Comparison of ENCODE assay signal across 10 mouse cellular contexts in the genomic region with DNA sequence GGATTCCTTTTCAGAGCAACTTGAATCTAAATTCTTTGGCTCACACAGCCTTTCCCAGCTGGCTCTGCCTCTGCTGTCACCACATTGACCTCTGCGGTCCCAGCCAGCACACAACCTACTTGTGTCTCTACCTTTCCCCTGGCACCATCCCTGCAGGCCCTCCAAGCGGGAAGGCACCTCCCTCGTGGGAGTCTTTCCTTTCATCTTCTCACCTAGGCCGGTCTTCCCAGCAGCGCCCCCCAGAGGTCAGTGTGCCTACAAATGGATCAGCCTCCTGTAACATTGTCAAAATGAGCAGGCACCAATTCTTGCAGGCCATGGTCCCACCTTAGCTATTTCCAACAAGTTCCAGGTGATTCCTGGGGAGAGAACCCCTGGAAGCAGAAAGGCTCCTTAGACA.
DNase-seq lines count a peak whose midpoint lies in the region; ATAC-seq and TF ChIP-seq lines count a peak whose summit lies in the region.
"Had no signal": no experiment of that assay in that cellular context is flagged by ENCODE, and none has a peak within 500 bp of the region (broad histone marks: within the 10 kb centered on the region; RNA-seq: fewer than 3 reads in every experiment).

No protein-coding gene starts in this region.

- no peak for TF ChIP-seq POLR2A in cortical plate, adult 2 months (IDR thresholded peaks at IDR 0.05; ENCODE audit: extremely low read depth, insufficient read depth, low read length)

- no peak overlapping the region for H3K4me2 ChIP-seq in hindbrain, embryonic 14.5 days (replicated peaks)
- H3K4me2 ChIP-seq in hindbrain, embryonic 11.5 days (replicated peaks; ENCODE audit: low read depth, low read length): no peak overlapping the region
- H3K4me2 ChIP-seq in lung, postnatal 0 days (replicated peaks; ENCODE audit: low read depth, low read length): no peak overlapping the region
- H3K4me2 ChIP-seq: kidney, embryonic 15.5 days had no signal

- H3K4me1 ChIP-seq in hindbrain, embryonic 14.5 days (replicated peaks; ENCODE audit: control insufficient read depth, insufficient read depth, low read length): peaks cover 7% of the 10 kb centered on the region; the same call in 1 of the 2 replicates
- no peaks in the 10 kb centered on the region for H3K4me1 ChIP-seq in hindbrain, embryonic 11.5 days (replicated peaks; ENCODE audit: control insufficient read depth, insufficient read depth, low read length)
- no peaks in the 10 kb centered on the region for H3K4me1 ChIP-seq in lung, postnatal 0 days (ENCODE audit: insufficient read depth, low read depth, low read length)
- peaks cover 7% of the 10 kb centered on the region for H3K4me1 ChIP-seq in cortical plate, adult 2 months (ENCODE audit: control insufficient read depth, insufficient read depth, low read length)
- H3K4me1 ChIP-seq: kidney, embryonic 15.5 days had no signal

- H3K4me3 ChIP-seq in hindbrain, embryonic 14.5 days (replicated peaks; ENCODE audit: low read length): no peak overlapping the region
- H3K4me3 ChIP-seq in hindbrain, embryonic 11.5 days (ENCODE audit: low read depth, low read length): no peak overlapping the region
- H3K4me3 ChIP-seq in lung, postnatal 0 days (ENCODE audit: low read depth, low read length): no peak overlapping the region
- H3K4me3 ChIP-seq in cortical plate, adult 2 months (ENCODE audit: insufficient read depth, low read length): no peak overlapping the region
- H3K4me3 ChIP-seq: kidney, embryonic 15.5 days had no signal

- no peaks in the 10 kb centered on the region for H3K36me3 ChIP-seq in hindbrain, embryonic 14.5 days (replicated peaks; ENCODE audit: control insufficient read depth, insufficient read depth)
- no peaks in the 10 kb centered on the region for H3K36me3 ChIP-seq in hindbrain, embryonic 11.5 days (ENCODE audit: control insufficient read depth, insufficient read depth, low read length)
- H3K36me3 ChIP-seq in lung, postnatal 0 days (ENCODE audit: insufficient read depth, low read length): no peaks in the 10 kb centered on the region
- H3K36me3 ChIP-seq: kidney, embryonic 15.5 days had no signal

- peak; percentile 46 for DNase-seq in cerebellum, adult 9-10 months
- no peak for DNase-seq in cerebellum, adult 11-12 months
- no peak for DNase-seq in hindbrain, embryonic 14.5 days (ENCODE audit: low spot score)
- DNase-seq in hindbrain, embryonic 11.5 days (ENCODE audit: low spot score): no peak
- no peak for DNase-seq in lung, postnatal 0 days (ENCODE audit: low spot score)
- no peak for DNase-seq in lung, postnatal 36 days
- DNase-seq in ovary, adult 18-20 months (ENCODE audit: low spot score): no peak

- no peak overlapping the region for H3K9ac ChIP-seq in hindbrain, embryonic 14.5 days
- no peak overlapping the region for H3K9ac ChIP-seq in hindbrain, embryonic 11.5 days (ENCODE audit: low read depth, low read length)
- H3K9ac ChIP-seq in lung, postnatal 0 days (replicated peaks; ENCODE audit: low read depth): no peak overlapping the region
- H3K9ac ChIP-seq: kidney, embryonic 15.5 days had no signal

- TF ChIP-seq EP300 in lung, postnatal 0 days (IDR thresholded peaks at IDR 0.05): no peak

- no peaks in the 10 kb centered on the region for H3K9me3 ChIP-seq in hindbrain, embryonic 14.5 days (ENCODE audit: control insufficient read depth, low read length)
- H3K9me3 ChIP-seq in hindbrain, embryonic 11.5 days (ENCODE audit: control insufficient read depth, low read length): no peaks in the 10 kb centered on the region
- no peaks in the 10 kb centered on the region for H3K9me3 ChIP-seq in lung, postnatal 0 days (ENCODE audit: low read length)
- H3K9me3 ChIP-seq: kidney, embryonic 15.5 days had no signal

- whole genome bisulfite sequencing in hindbrain, embryonic 14.5 days: 53% methylated on average over 5 of the region's 5 CpGs
- 58% methylated on average over 5 of the region's 5 CpGs for WGBS in hindbrain, embryonic 11.5 days
- 30% methylated on average over 5 of the region's 5 CpGs for WGBS in lung, postnatal 0 days

- no peak for ATAC-seq in hindbrain, embryonic 14.5 days (ENCODE audit: low FRiP score)
- no peak for ATAC-seq in hindbrain, embryonic 11.5 days (ENCODE audit: low FRiP score)
- ATAC-seq in lung, postnatal 0 days: no peak

- 0 out of 2 replicates have a peak overlapping the region, but pooled peaks have one; percentile 34 for H3K27ac ChIP-seq in hindbrain, embryonic 14.5 days
- no peak overlapping the region for H3K27ac ChIP-seq in hindbrain, embryonic 11.5 days (ENCODE audit: low read depth, low read length)
- H3K27ac ChIP-seq in lung, postnatal 0 days (ENCODE audit: low read length): no peak overlapping the region
- H3K27ac ChIP-seq in cortical plate, adult 2 months (ENCODE audit: insufficient read depth, low read length): no peak overlapping the region
- H3K27ac ChIP-seq: kidney, embryonic 15.5 days; macrophage had no signal

- peak; percentile 20 for TF ChIP-seq CTCF in lung, postnatal 0 days (IDR thresholded peaks at IDR 0.05)
- 0 out of 2 replicates have a peak, but pooled peaks have one; percentile 8 for TF ChIP-seq CTCF in cortical plate, adult 2 months (IDR thresholded peaks at IDR 0.05; ENCODE audit: extremely low read depth, insufficient read depth, low read length)

- H3K27me3 ChIP-seq in hindbrain, embryonic 14.5 days (ENCODE audit: control insufficient read depth, insufficient read depth, low read length): no peaks in the 10 kb centered on the region
- H3K27me3 ChIP-seq in hindbrain, embryonic 11.5 days (ENCODE audit: control insufficient read depth, insufficient read depth, low read length): no peaks in the 10 kb centered on the region
- H3K27me3 ChIP-seq in lung, postnatal 0 days (replicated peaks; ENCODE audit: insufficient read depth, low read length): no peaks in the 10 kb centered on the region
- H3K27me3 ChIP-seq: kidney, embryonic 15.5 days had no signal
